Mouse (Mus musculus): Measurements from ENCODE around the gene Alms1. TPM values are rescaled to one million over a fixed set of nuclear protein-coding genes. Genes with fewer than 3 reads are reported as not detected.
A peak's percentile ranks its signal among the peaks of the same experiment; 100 is the strongest.
"Not testable (repeated sequence)": the region's sequence is repeated elsewhere in the genome, so short reads cannot be mapped to it uniquely, and the experiment has no call there.

Gene Alms1
- polyA plus RNA-seq, 2 experiments: 1.7 to 1.8 TPM

DNA sequence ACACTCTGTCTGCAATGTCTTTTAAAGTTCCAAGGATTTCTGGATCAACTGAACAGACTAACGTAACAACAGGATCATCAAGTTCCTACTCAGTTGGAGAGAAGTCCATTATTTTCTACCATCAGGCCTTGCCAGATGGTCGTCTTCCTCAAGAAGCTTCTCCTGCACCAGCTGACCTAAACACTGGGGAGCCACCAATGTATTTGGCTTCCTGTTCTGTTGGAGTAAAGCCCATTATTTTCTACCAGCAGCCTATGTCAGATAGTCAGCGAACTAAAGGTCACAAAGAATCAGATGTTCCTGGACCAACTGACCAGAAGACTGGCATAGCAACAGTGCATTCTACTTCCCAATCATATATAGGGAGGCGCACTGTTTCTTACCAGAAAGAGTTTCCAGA is 33.5 kb downstream of the Alms1 start:
- TF ChIP-seq CTCF (IDR thresholded peaks at IDR 0.05; ENCODE audit: low read depth) (no peak), EP300 (IDR thresholded peaks at IDR 0.05; ENCODE audit: low read depth) (no peak)
- H3K27me3 ChIP-seq (ENCODE audit: control insufficient read depth, insufficient read depth, low read length): no peaks in the 10 kb centered on the region
- 75% methylated on average over 4 of the region's 4 CpGs for WGBS (ENCODE audit: insufficient replicate concordance)
- H3K9me3 ChIP-seq (ENCODE audit: control insufficient read depth, low read length): no peaks in the 10 kb centered on the region
- DNase-seq (ENCODE audit: low read depth in 3 of 3, low spot score in 3 of 3) (no peak), ATAC-seq (ENCODE audit: insufficient read depth) (no peak)
- H3K4me2 ChIP-seq (ENCODE audit: low read depth): no peak overlapping the region
- no peak overlapping the region for H3K9ac ChIP-seq (replicated peaks)
- no peaks in the 10 kb centered on the region for H3K4me1 ChIP-seq (replicated peaks; ENCODE audit: control insufficient read depth in 2 of 2, insufficient read depth in 2 of 2, low read length in 1 of 2)
- H3K27ac ChIP-seq: no peak overlapping the region
- no peak overlapping the region for H3K4me3 ChIP-seq (ENCODE audit: insufficient read depth in 1 of 2, low read depth in 2 of 2, low read length in 2 of 2)
- peaks cover 25% of the 10 kb centered on the region for H3K36me3 ChIP-seq (replicated peaks; ENCODE audit: control insufficient read depth, insufficient read depth, low read depth)

GRCm38 (mm10) chr6:85621600-85621999 is 34.3 kb downstream of the Alms1 start:
- no peak overlapping the region for H3K4me3 ChIP-seq (ENCODE audit: insufficient read depth in 1 of 2, low read depth in 2 of 2, low read length in 2 of 2)
- H3K4me2 ChIP-seq (ENCODE audit: low read depth): no peak overlapping the region
- no peak for DNase-seq (ENCODE audit: low read depth in 3 of 3, low spot score in 3 of 3)
- 74% methylated on average over 5 of the region's 5 CpGs for WGBS (ENCODE audit: insufficient replicate concordance)
- no peaks in the 10 kb centered on the region for H3K27me3 ChIP-seq (ENCODE audit: control insufficient read depth, insufficient read depth, low read length)
- H3K9ac ChIP-seq (replicated peaks): no peak overlapping the region
- H3K27ac ChIP-seq: no peak overlapping the region
- no peaks in the 10 kb centered on the region for H3K4me1 ChIP-seq (replicated peaks; ENCODE audit: control insufficient read depth in 2 of 2, insufficient read depth in 2 of 2, low read length in 1 of 2)
- H3K9me3 ChIP-seq (ENCODE audit: control insufficient read depth, low read length): no peaks in the 10 kb centered on the region
- ATAC-seq (ENCODE audit: insufficient read depth): no peak
- H3K36me3 ChIP-seq (replicated peaks; ENCODE audit: control insufficient read depth, insufficient read depth, low read depth): peaks cover 24% of the 10 kb centered on the region
- TF ChIP-seq EP300 (IDR thresholded peaks at IDR 0.05; ENCODE audit: low read depth) (no peak), CTCF (IDR thresholded peaks at IDR 0.05; ENCODE audit: low read depth) (no peak)

GRCm38 (mm10) chr6:85624511-85624910 is 37.2 kb downstream of the Alms1 start:
- Histone ChIP-seq H3K4me1 (replicated peaks; ENCODE audit: control insufficient read depth in 2 of 2, insufficient read depth in 2 of 2, low read length in 1 of 2) (no peaks in the 10 kb centered on the region), H3K9ac (replicated peaks) (no peak overlapping the region), H3K4me2 (ENCODE audit: low read depth) (no peak overlapping the region), H3K36me3 (replicated peaks; ENCODE audit: control insufficient read depth, insufficient read depth, low read depth) (peaks cover 31% of the 10 kb centered on the region), H3K4me3 (ENCODE audit: insufficient read depth in 1 of 2, low read depth in 2 of 2, low read length in 2 of 2) (no peak overlapping the region), H3K9me3 (ENCODE audit: control insufficient read depth, low read length) (no peaks in the 10 kb centered on the region), H3K27ac (no peak overlapping the region), H3K27me3 (ENCODE audit: control insufficient read depth, insufficient read depth, low read length) (no peaks in the 10 kb centered on the region)
- TF ChIP-seq CTCF (IDR thresholded peaks at IDR 0.05; ENCODE audit: low read depth): no peak
- TF ChIP-seq EP300 (IDR thresholded peaks at IDR 0.05; ENCODE audit: low read depth): no peak
- no peak for ATAC-seq (ENCODE audit: insufficient read depth)
- WGBS (ENCODE audit: insufficient replicate concordance): 79% methylated on average over 4 of the region's 4 CpGs
- DNase-seq (ENCODE audit: low read depth in 3 of 3, low spot score in 3 of 3): no peak

DNA sequence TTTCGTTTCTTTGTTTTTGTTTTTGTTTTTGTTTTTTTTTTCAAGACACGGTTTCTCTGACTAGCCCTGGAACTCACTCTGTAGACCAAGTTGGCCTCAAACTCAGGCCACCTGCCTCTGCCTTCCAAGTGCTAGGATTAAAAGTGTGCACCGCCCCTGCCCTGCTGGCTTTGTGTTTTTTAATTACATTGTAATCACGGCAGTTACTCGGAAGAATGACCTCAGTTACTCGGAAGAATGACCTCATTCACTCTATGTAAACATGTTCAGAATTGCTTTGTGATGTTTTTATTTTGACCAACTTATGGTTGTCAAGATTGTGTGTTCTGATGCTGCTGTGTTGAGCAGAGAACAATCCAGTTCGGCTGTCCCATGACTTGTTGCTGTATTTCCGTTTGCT is 45.8 kb downstream of the Alms1 start:
- WGBS (ENCODE audit: insufficient replicate concordance): 78% methylated on average over 8 of the region's 8 CpGs

GRCm38 (mm10) chr6:85653244-85653643 is 65.9 kb downstream of the Alms1 start:
- no peaks in the 10 kb centered on the region; the same call in 1 of the 2 replicates for H3K36me3 ChIP-seq (replicated peaks; ENCODE audit: control insufficient read depth, insufficient read depth, low read depth)
- H3K9ac ChIP-seq (replicated peaks): no peak overlapping the region
- no peaks in the 10 kb centered on the region for H3K27me3 ChIP-seq (ENCODE audit: control insufficient read depth, insufficient read depth, low read length)
- no peaks in the 10 kb centered on the region for H3K9me3 ChIP-seq (ENCODE audit: control insufficient read depth, low read length)
- no peak overlapping the region for H3K27ac ChIP-seq
- no peak overlapping the region for H3K4me2 ChIP-seq (ENCODE audit: low read depth)
- ATAC-seq (ENCODE audit: insufficient read depth) (no peak), DNase-seq (ENCODE audit: low read depth in 3 of 3, low spot score in 3 of 3) (peak in 1 of 3 experiments; percentile 0)
- 77% methylated on average over 2 of the region's 2 CpGs for WGBS (ENCODE audit: insufficient replicate concordance)
- no peak for TF ChIP-seq EP300 (IDR thresholded peaks at IDR 0.05; ENCODE audit: low read depth)
- peak; percentile 31; the same call in 1 of the 2 replicates for TF ChIP-seq CTCF (IDR thresholded peaks at IDR 0.05; ENCODE audit: low read depth)
- no peak overlapping the region for H3K4me3 ChIP-seq (ENCODE audit: insufficient read depth in 1 of 2, low read depth in 2 of 2, low read length in 2 of 2)
- no peaks in the 10 kb centered on the region for H3K4me1 ChIP-seq (replicated peaks; ENCODE audit: control insufficient read depth in 2 of 2, insufficient read depth in 2 of 2, low read length in 1 of 2)

More for the DNA sequence above, 45.8 kb downstream of the Alms1 start:
- peaks cover 8% of the 10 kb centered on the region for H3K36me3 ChIP-seq (replicated peaks; ENCODE audit: control insufficient read depth, insufficient read depth, low read depth)
- H3K9ac ChIP-seq (replicated peaks): no peak overlapping the region
- no peak overlapping the region for H3K27ac ChIP-seq
- ATAC-seq (ENCODE audit: insufficient read depth): no peak
- H3K4me1 ChIP-seq (replicated peaks; ENCODE audit: control insufficient read depth in 2 of 2, insufficient read depth in 2 of 2, low read length in 1 of 2): no peaks in the 10 kb centered on the region
- no peak for DNase-seq (ENCODE audit: low read depth in 3 of 3, low spot score in 3 of 3)
- no peaks in the 10 kb centered on the region for H3K27me3 ChIP-seq (ENCODE audit: control insufficient read depth, insufficient read depth, low read length)
- H3K9me3 ChIP-seq (ENCODE audit: control insufficient read depth, low read length): no peaks in the 10 kb centered on the region
- H3K4me2 ChIP-seq (ENCODE audit: low read depth): no peak overlapping the region
- TF ChIP-seq EP300 (IDR thresholded peaks at IDR 0.05; ENCODE audit: low read depth): no peak
- no peak for TF ChIP-seq CTCF (IDR thresholded peaks at IDR 0.05; ENCODE audit: low read depth)
- no peak overlapping the region for H3K4me3 ChIP-seq (ENCODE audit: insufficient read depth in 1 of 2, low read depth in 2 of 2, low read length in 2 of 2)

- not testable (repeated sequence) for DNase-seq (ENCODE audit: low read depth in 3 of 3, low spot score in 3 of 3); H3K27ac ChIP-seq; H3K27me3 ChIP-seq (ENCODE audit: control insufficient read depth, insufficient read depth, low read length); H3K4me3 ChIP-seq (ENCODE audit: insufficient read depth in 1 of 2, low read depth in 2 of 2, low read length in 2 of 2); H3K36me3 ChIP-seq (replicated peaks; ENCODE audit: control insufficient read depth, insufficient read depth, low read depth); H3K4me2 ChIP-seq (ENCODE audit: low read depth); H3K9me3 ChIP-seq (ENCODE audit: control insufficient read depth, low read length); ATAC-seq (ENCODE audit: insufficient read depth); H3K4me1 ChIP-seq (replicated peaks; ENCODE audit: control insufficient read depth in 2 of 2, insufficient read depth in 2 of 2, low read length in 1 of 2); H3K9ac ChIP-seq (replicated peaks)
- WGBS (ENCODE audit: insufficient replicate concordance): 53% methylated on average over 2 of the region's 4 CpGs
Measured at GRCm38 (mm10) chr6:85701943-85702342, 114.6 kb downstream of the Alms1 start.

GRCm38 (mm10) chr6:85709206-85709605 is 121.9 kb downstream of the Alms1 start:
- 76% methylated on average over 5 of the region's 5 CpGs for WGBS (ENCODE audit: insufficient replicate concordance)
- not testable (repeated sequence) for H3K27me3 ChIP-seq (ENCODE audit: control insufficient read depth, insufficient read depth, low read length); H3K27ac ChIP-seq; H3K4me1 ChIP-seq (replicated peaks; ENCODE audit: control insufficient read depth in 2 of 2, insufficient read depth in 2 of 2, low read length in 1 of 2); H3K4me2 ChIP-seq (ENCODE audit: low read depth); H3K4me3 ChIP-seq (ENCODE audit: insufficient read depth in 1 of 2, low read depth in 2 of 2, low read length in 2 of 2); ATAC-seq (ENCODE audit: insufficient read depth); H3K9ac ChIP-seq (replicated peaks); DNase-seq (ENCODE audit: low read depth in 3 of 3, low spot score in 3 of 3); H3K36me3 ChIP-seq (replicated peaks; ENCODE audit: control insufficient read depth, insufficient read depth, low read depth); H3K9me3 ChIP-seq (ENCODE audit: control insufficient read depth, low read length)

DNA sequence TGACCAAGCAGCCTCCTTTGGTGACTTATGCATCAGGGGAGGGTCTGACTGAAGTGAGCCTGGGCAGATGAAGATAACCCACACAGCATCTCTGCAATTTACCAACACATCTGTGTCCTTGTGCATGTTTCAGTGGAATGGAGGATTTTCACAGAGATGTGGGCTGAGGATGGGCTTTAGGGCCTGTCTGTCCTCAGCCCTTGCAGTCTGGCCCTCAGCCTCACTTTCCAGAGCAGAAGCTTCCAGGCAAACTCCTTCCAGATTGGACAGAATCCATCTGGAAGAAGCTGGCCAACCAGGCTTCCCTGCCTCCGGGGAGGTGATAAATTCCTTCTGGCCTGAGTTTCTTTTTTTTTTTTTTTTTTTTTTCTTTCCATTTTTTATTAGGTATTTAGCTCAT is 122.3 kb downstream of the Alms1 start:
- H3K36me3 ChIP-seq (replicated peaks; ENCODE audit: control insufficient read depth, insufficient read depth, low read depth); H3K4me3 ChIP-seq (ENCODE audit: insufficient read depth in 1 of 2, low read depth in 2 of 2, low read length in 2 of 2); H3K4me1 ChIP-seq (replicated peaks; ENCODE audit: control insufficient read depth in 2 of 2, insufficient read depth in 2 of 2, low read length in 1 of 2); H3K9me3 ChIP-seq (ENCODE audit: control insufficient read depth, low read length); H3K27me3 ChIP-seq (ENCODE audit: control insufficient read depth, insufficient read depth, low read length); H3K9ac ChIP-seq (replicated peaks); H3K27ac ChIP-seq; DNase-seq (ENCODE audit: low read depth in 3 of 3, low spot score in 3 of 3); H3K4me2 ChIP-seq (ENCODE audit: low read depth); ATAC-seq (ENCODE audit: insufficient read depth): not testable (repeated sequence)
- 63% methylated on average over 1 of the region's 1 CpGs for WGBS (ENCODE audit: insufficient replicate concordance)
